Mouse (Mus musculus) embryo, embryonic 11.5 days (tissue): ENCODE results near the gene Vwa5a.

Source experiments
- DNase-seq: peaks from one replicate; pipeline ENCODE4 v3.0.0-alpha.2; 2012; ENCODE audit warnings: low read depth, low spot score

Vwa5a gene

DNA sequence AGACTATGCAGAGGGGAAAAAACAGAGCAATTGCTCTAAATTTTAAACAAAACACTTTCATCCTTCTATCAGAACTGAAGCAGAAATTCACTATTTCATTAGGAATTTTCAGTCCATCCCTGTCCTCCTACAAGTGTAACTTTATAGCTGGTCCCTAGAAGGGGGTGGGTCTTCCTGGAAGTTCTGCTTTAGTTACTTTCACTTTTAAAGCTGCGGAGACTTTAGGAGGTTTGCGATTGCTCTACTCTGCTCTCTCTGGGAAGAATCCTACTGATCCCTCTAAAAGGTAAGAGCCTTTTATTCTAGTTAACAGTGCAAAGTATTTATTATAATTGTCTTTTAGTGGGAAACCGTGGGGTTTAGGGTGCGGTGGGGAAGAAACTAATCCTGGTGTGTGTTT lies at the start of gene Vwa5a:
Vwa5a (plus strand) TSS at position 167 of the 400 bp plus-strand sequence.
- DNase-seq = peak; percentile 42

GRCm38 (mm10) chr9:38672887-38673286 lies 45.2 kb upstream of the Vwa5a start:
- DNase-seq = no peak

DNA sequence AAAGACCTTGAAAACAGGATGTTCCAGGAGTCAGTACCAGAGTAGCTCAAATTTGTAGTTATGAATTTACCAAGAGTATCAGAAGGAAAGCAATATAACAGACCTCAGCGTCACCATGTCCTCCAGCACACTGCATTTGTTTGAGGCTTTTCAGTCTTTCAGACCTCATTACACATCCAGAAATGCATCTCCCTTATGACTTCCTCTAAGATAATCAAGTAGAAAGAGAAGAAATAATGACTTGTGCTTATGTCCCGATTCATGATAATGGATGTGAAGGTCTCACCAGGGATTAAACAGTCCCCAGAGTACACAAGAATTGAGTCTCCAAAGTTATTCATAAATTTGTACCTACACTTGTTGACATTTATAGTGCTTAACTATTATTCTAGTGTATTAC lies 43.6 kb upstream of the Vwa5a start, which contains the start of gene Olfr918:
Olfr918 (minus strand) TSS at position 101 of the 400 bp plus-strand sequence.
- DNase-seq = no peak

DNA sequence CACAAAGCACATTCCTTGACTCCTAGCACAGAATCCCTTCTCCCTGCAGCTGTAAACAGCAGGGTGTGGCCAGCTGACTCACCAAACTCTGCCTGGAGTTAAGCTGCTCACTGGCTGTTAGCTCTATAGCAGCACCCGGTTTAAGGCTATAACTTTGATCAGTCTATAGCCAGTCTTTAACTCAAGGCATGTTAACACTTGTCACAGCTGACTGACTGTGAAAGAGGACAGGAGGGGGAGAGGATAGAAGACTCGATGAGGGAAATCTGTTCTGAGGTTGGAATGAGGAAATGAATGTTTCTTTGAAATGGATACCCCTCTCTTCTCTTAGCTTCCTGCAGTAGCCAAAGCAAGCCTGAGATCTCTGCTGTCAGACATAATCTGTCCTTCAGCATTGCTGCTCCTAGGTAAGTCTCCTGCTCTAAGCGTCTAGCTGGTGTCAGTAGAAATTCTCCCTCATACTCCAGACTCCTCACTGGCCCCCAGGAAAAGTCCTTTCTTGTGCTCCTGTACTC lies 916 bp downstream of the Vwa5a start:
- DNase-seq = no peak

DNA sequence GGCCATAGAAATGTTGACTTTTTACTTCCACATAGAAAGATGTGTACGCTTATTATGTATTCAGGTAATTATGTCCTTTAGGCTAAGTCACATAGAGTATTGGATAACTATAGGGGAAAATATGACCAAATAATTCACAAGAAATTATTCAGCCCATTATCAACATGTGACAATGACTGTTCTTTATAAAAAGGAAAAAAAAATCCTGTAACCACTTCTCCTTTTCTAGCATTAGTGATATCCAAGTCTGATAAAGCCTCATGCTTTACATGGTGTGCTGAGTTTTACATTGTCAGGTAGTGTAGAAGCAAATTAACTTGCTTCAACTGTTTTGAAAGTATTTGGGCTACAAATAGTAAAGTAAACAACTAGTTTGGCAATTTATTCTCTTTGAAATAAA lies 6.0 kb downstream of the Vwa5a start:
- no peak for DNase-seq

DNA sequence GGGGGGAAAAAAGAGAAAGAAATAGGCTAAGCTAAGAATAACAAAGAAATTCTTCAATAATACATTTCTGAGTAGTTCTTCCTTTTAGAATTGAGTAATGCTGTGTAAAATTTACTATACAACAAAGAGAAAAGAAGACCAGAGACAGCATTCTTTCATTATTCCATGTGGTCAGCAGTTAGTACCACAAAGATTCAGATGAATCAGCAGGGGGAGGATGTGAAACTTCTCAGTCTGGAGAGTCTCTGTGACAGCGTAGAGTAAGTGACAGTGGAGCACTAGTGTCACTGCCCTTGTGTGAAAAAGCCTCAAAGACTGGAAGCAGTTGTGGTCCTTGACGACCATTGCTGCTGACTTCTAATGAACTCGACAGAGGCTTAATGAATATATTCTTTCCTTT lies 10.2 kb downstream of the Vwa5a start:
- no peak for DNase-seq

- no peak for DNase-seq
Observed at GRCm38 (mm10) chr9:38741408-38741807, 23.3 kb downstream of the Vwa5a start.

DNA sequence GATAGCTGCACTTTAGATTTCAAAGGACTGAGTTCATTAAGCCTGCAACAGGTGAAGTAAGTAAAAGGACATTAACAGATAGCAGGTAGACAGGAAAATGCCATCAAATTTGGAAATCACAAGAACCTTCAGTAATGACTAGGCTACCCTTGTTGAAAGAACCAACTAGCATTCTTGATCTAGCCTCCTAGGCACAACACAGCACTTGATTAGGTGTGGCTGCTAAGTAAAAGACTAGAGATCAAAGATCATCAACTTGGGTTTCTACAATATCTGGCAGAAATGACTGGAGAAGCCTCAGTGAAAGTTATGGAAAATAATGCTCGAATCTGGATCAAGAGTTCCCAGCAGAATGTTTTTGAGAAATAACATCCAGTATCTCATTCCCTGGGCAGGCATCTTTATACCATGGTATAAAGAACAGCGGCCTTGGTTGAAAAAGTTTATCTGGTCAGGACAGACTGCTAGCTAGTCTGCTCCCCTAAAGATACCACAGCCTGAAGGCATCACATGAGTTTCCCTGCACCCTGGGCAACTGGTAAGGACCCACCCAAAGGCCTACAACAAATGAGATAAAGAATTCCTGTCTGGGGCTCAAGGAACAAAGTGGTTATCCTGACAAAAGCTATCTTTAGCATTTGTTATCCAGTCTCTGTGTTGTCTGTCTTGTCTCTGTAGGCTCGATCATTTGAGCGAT lies 26.7 kb downstream of the Vwa5a start:
- no peak for DNase-seq

GRCm38 (mm10) chr9:38751999-38752398 lies 33.9 kb downstream of the Vwa5a start, which contains the start of gene Olfr920:
Gene Olfr920, plus strand, starts transcription at chr9:38752299.
- no peak for DNase-seq

- no peak for DNase-seq
Observed at GRCm38 (mm10) chr9:38772768-38773167, 54.7 kb downstream of the Vwa5a start, which contains the start of gene Olfr921. Gene Olfr921, plus strand, starts transcription at chr9:38773068.

DNA sequence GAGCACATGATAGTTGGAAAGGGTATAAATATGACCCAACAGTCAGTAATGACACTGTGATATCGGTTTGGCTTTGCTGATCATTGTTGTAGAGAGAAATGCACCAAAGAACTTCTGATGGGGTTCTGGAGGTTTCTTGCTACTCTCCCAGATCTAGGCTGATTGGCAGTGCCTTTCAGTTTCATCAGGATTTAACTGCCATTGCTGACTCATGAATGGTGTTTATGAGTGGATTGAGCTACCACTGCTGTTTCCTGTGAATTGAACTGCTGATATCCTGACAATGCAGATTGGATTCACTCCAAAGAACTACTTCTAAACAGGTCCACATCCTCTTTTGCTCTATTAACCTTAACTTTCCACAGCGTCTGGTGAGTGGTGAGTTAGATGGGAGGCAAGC lies 74.6 kb downstream of the Vwa5a start:
- DNase-seq = no peak
